Mouse (Mus musculus) CH12.LX (cell line): ENCODE results near the gene Sumo2. TPM values are rescaled to one million over a fixed set of nuclear protein-coding genes. Genes with fewer than 3 reads are reported as not detected.
"Not testable (repeated sequence)": the region's sequence is repeated elsewhere in the genome, so short reads cannot be mapped to it uniquely, and the experiment has no call there.

Experiments used
- DNase-seq: peaks from one replicate; pipeline ENCODE4 v3.0.0-alpha.2; 2013; ENCODE audit errors: extremely low read depth
- H3K27ac ChIP-seq: 2 replicates; pipeline ENCODE4 v1.5.1; 2012; ENCODE audit warnings: low read depth, mild to moderate bottlenecking, control low read depth, moderate library complexity; ENCODE audit not compliant: insufficient read depth
- H3K27me3 ChIP-seq: replicated peaks from 2 replicates; pipeline ENCODE3; 2012; ENCODE audit warnings: inconsistent platforms
- H3K36me3 ChIP-seq, 2 experiments: replicated peaks in 1 of 2; 2 replicates each; pipeline versions ENCODE3 to v1.6.1; 2012; ENCODE audit warnings: inconsistent platforms in 1 of 2, low read length in 1 of 2, mild to moderate bottlenecking in 1 of 2, mixed read lengths in 1 of 2, moderate library complexity in 1 of 2; ENCODE audit not compliant: control insufficient read depth in 1 of 2, insufficient read depth in 1 of 2
- H3K4me1 ChIP-seq, 2 experiments: 2 replicates each; pipeline ENCODE4 v1.6.1; 2012; ENCODE audit warnings: inconsistent platforms in 1 of 2, moderate library complexity in 1 of 2; ENCODE audit not compliant: insufficient read depth in 2 of 2, control insufficient read depth in 1 of 2
- H3K4me2 ChIP-seq: 2 replicates; pipeline ENCODE4 v1.6.1; 2012; ENCODE audit warnings: low read depth, mild to moderate bottlenecking, control low read depth; ENCODE audit not compliant: poor library complexity, insufficient read depth, severe bottlenecking
- H3K4me3 ChIP-seq, 3 experiments: fragments of 150-350 bp in 1 of 3; sonication (generic) in 1 of 3; replicated peaks in 1 of 3; 2 replicates each; pipeline versions ENCODE3 to v1.5.1; 2011 to 2012; ENCODE audit warnings: low read depth in 2 of 3, low read length in 2 of 3, mild to moderate bottlenecking in 2 of 3, moderate library complexity in 2 of 3, control low read depth in 1 of 3, improper control_type of control experiment in 1 of 3, inconsistent platforms in 1 of 3, mixed read lengths in 1 of 3; ENCODE audit not compliant: poor library complexity in 1 of 3
- H3K79me2 ChIP-seq: replicated peaks from 2 replicates; pipeline ENCODE4 v1.6.1; 2012; ENCODE audit warnings: mild to moderate bottlenecking, moderate library complexity; ENCODE audit not compliant: control insufficient read depth, poor library complexity, insufficient read depth, severe bottlenecking; ENCODE audit errors: extremely low read depth
- H3K9ac ChIP-seq: 2 replicates; pipeline ENCODE4 v1.6.1; 2012; ENCODE audit warnings: low read depth, mild to moderate bottlenecking, control low read depth, moderate library complexity; ENCODE audit not compliant: insufficient read depth
- H3K9me3 ChIP-seq: replicated peaks from 2 replicates; pipeline ENCODE3; 2012; ENCODE audit warnings: low read length, inconsistent platforms, mixed read lengths
- CHD1 ChIP-seq: IDR thresholded peaks from 2 replicates; pipeline ENCODE4 v1.6.1; 2012; ENCODE audit warnings: low read depth, low read length, improper control_type of control experiment, inconsistent platforms
- CHD2 ChIP-seq: IDR thresholded peaks from 2 replicates; pipeline ENCODE4 v1.6.1; 2011; ENCODE audit warnings: low read length, improper control_type of control experiment
- E2F4 ChIP-seq: IDR thresholded peaks from 2 replicates; pipeline ENCODE4 v1.6.1; 2011; ENCODE audit warnings: low read depth, low read length, improper control_type of control experiment; ENCODE audit not compliant: insufficient replicate concordance
- HCFC1 ChIP-seq: IDR thresholded peaks from 2 replicates; pipeline ENCODE4 v1.6.1; 2012; ENCODE audit warnings: low read depth, mild to moderate bottlenecking, inconsistent platforms, low read length, improper control_type of control experiment
- IRF4 ChIP-seq: IDR thresholded peaks from 2 replicates; pipeline ENCODE4 v1.6.1; 2014; ENCODE audit warnings: low read depth, mild to moderate bottlenecking, inconsistent platforms, low read length, improper control_type of control experiment
- MAZ ChIP-seq: IDR thresholded peaks from 2 replicates; pipeline ENCODE4 v1.6.1; 2012; ENCODE audit warnings: low read depth, mild to moderate bottlenecking, inconsistent platforms, low read length, improper control_type of control experiment, moderate library complexity
- MYC ChIP-seq: IDR thresholded peaks from 2 replicates; pipeline ENCODE4 v1.6.1; 2011; ENCODE audit warnings: low read depth, mild to moderate bottlenecking, improper control_type of control experiment, low read length
- NELFE ChIP-seq: IDR thresholded peaks from 2 replicates; pipeline ENCODE4 v1.6.1; 2011; ENCODE audit warnings: low read depth, low read length, improper control_type of control experiment
- NRF1 ChIP-seq: IDR thresholded peaks from 2 replicates; pipeline ENCODE4 v1.6.1; 2014; ENCODE audit warnings: low read depth, mild to moderate bottlenecking, inconsistent platforms, low read length, improper control_type of control experiment, moderate library complexity
- PAX5 ChIP-seq: IDR thresholded peaks from 2 replicates; pipeline ENCODE4 v1.6.1; 2012; ENCODE audit warnings: low read length, inconsistent platforms, mixed read lengths
- POLR2AphosphoS2 ChIP-seq: IDR thresholded peaks from 2 replicates; pipeline ENCODE4 v1.6.1; 2011; ENCODE audit warnings: low read depth, low read length, improper control_type of control experiment
- SMC3 ChIP-seq: IDR thresholded peaks from 2 replicates; pipeline ENCODE4 v1.6.1; 2011; ENCODE audit warnings: low read depth, low read length, improper control_type of control experiment
- TCF12 ChIP-seq: IDR thresholded peaks from 2 replicates; pipeline ENCODE4 v1.6.1; 2014; ENCODE audit warnings: low read depth, mild to moderate bottlenecking, inconsistent platforms, low read length, improper control_type of control experiment
- USF1 ChIP-seq: IDR thresholded peaks from 2 replicates; pipeline ENCODE4 v1.6.1; 2014; ENCODE audit warnings: low read depth, mild to moderate bottlenecking, inconsistent platforms, low read length, improper control_type of control experiment
- USF2 ChIP-seq: conservative IDR thresholded peaks from 2 replicates; pipeline ENCODE4 v1.6.1; 2011; ENCODE audit warnings: low read depth, low read length, improper control_type of control experiment
- ZC3H11A ChIP-seq: IDR thresholded peaks from 2 replicates; pipeline ENCODE4 v1.6.1; 2012; ENCODE audit warnings: low read depth, mild to moderate bottlenecking, inconsistent platforms, low read length, improper control_type of control experiment
- dilution Hi-C: fragments of 300-500 bp; cut with MboI; formaldehyde crosslinking; loops from 2 replicates; pipeline ENCODE4 v1.14.3; 2020; ENCODE audit warnings: low sequenced_read_pairs; ENCODE audit not compliant: extremely low pct_unique_long_range_greater_than_20kb, extremely low pct_ligation_motif_present
- in situ Hi-C: fragments of 300-500 bp; cut with MboI; formaldehyde crosslinking; loops from 3 replicates; pipeline ENCODE4 v1.14.3; 2019; ENCODE audit warnings: low sequenced_read_pairs, low pct_ligation_motif_present, low pct_unique_long_range_greater_than_20kb, mixed read lengths
- polyA plus RNA-seq: library from polyadenylated mRNA; unstranded; fragments of >175 nt; gene quantifications from 2 replicates; pipeline ENCODE4 v1.2.1, GENCODE M21; 2012; ENCODE audit warnings: low read depth; ENCODE audit not compliant: insufficient read length
- total RNA-seq, 2 experiments: library from RNA; depleted of rRNA; stranded (reverse); fragments of 300-350 nt in 1 of 2; fragments of >200 nt in 1 of 2; gene quantifications; 2 replicates each; pipeline ENCODE4 v1.2.3; 2012 to 2014

Sumo2 gene
- total and polyA plus RNA-seq, 3 experiments: 480 to 1,752 (median 1,020) TPM

DNA sequence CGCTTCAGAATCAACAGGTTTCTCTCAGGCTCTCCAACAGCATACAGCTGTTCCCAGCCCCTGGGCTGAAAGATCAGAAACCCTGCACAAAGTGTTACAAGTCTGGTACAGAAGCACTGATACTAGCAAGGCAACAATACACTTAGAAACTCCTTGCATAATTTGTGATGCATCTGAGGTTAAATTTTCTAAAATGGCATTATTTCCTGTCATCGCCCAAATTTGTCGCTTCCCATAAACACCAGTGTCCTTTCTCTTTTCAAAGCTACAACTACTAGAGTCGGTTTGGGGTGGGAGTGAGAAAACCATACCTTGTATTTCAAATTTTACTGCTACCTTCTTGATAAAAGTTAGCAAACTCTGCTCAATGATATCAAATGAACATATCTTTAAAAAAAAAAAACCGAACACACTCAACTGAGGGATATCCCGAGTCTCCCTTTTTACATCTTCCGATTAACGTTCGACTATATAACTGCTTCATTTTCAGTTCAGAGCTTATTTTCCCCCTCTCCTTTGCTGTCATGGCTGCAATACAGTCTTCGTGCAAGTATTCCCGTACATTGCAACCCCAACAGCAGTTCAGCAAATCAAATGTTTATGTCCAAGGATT, 1.2 kb downstream of the Sumo2 start:
- peak overlapping the region; percentile 97 for H3K4me2 ChIP-seq
- TF ChIP-seq POLR2AphosphoS2 (peak; percentile 51; the same call in 1 of the 2 replicates), NELFE (0 out of 2 replicates have a peak, but pooled peaks have one; percentile 10), MYC (no peak), CHD1 (peak; percentile 77; the same call in 1 of the 2 replicates), PAX5 (no peak), HCFC1 (no peak), IRF4 (no peak), ZC3H11A (no peak)
- H3K27me3 ChIP-seq: no peaks in the 10 kb centered on the region
- dilution Hi-C loops: no loop called here
- peak overlapping the region; percentile 70 for H3K27ac ChIP-seq
- no peak for DNase-seq
- in situ Hi-C loops: no loop called here
- no peaks in the 10 kb centered on the region for H3K9me3 ChIP-seq
- peaks cover 56% of the 10 kb centered on the region for H3K79me2 ChIP-seq
- peaks cover 9 to 48% of the 10 kb centered on the region in 2 experiments; a peak in 3 of 4 replicates for H3K4me1 ChIP-seq
- peaks cover 30 to 42% of the 10 kb centered on the region in 2 experiments for H3K36me3 ChIP-seq
- H3K4me3 ChIP-seq: peak overlapping the region; percentile 82 to 96 (median 84)
- H3K9ac ChIP-seq: peak overlapping the region; percentile 97

GRCm38 (mm10) chr11:115526446-115526845, 9.6 kb downstream of the Sumo2 start:
- H3K27ac ChIP-seq, H3K9me3 ChIP-seq, DNase-seq, dilution Hi-C loops, H3K9ac ChIP-seq, H3K4me3 ChIP-seq, H3K4me2 ChIP-seq, H3K27me3 ChIP-seq, in situ Hi-C loops: not testable (repeated sequence)
- H3K4me1 ChIP-seq: peaks cover 0 to 33% of the 10 kb centered on the region in 2 experiments; a peak in 2 of 4 replicates
- H3K36me3 ChIP-seq: peaks cover 55 to 78% of the 10 kb centered on the region in 2 experiments
- peaks cover 58% of the 10 kb centered on the region for H3K79me2 ChIP-seq

GRCm38 (mm10) chr11:115522703-115523102, 13.4 kb downstream of the Sumo2 start:
- H3K9me3 ChIP-seq: no peaks in the 10 kb centered on the region
- TF ChIP-seq NELFE (no peak), CHD2 (no peak), USF1 (no peak), NRF1 (no peak), SMC3 (no peak), HCFC1 (no peak), USF2 (no peak), MAZ (no peak), E2F4 (no peak), TCF12 (no peak)
- TF ChIP-seq, all 38 proteins: peak for 0
- Histone ChIP-seq H3K79me2 (peaks cover 31% of the 10 kb centered on the region), H3K27ac (no peak overlapping the region), H3K4me1 (peaks cover 4 to 52% of the 10 kb centered on the region in 2 experiments; a peak in 3 of 4 replicates), H3K4me2 (no peak overlapping the region), H3K27me3 (no peaks in the 10 kb centered on the region), H3K9ac (no peak overlapping the region), H3K36me3 (peaks cover 35 to 56% of the 10 kb centered on the region in 2 experiments), H3K4me3 (no peak overlapping the region)
- in situ Hi-C loops: no loop called here
- dilution Hi-C loops: no loop called here
- DNase-seq: no peak
